11 mouse cellular contexts compared by ENCODE assay signal in genomic region chr17:17654997-17655828, GRCm38 (mm10). TPM values are rescaled to one million over a fixed set of nuclear protein-coding genes. Genes with fewer than 3 reads are reported as not detected.
DNase-seq lines count a peak whose midpoint lies in the region; ATAC-seq and TF ChIP-seq lines count a peak whose summit lies in the region.
"Had no signal": no experiment of that assay in that cellular context is flagged by ENCODE, and none has a peak within 500 bp of the region (broad histone marks: within the 10 kb centered on the region; RNA-seq: fewer than 3 reads in every experiment).

No protein-coding gene starts in this region.

- no peak for TF ChIP-seq CTCF in cerebellum, adult 2 months (IDR thresholded peaks at IDR 0.05; ENCODE audit: borderline replicate concordance, insufficient read depth, low read depth, low read length)

- no peak overlapping the region for H3K4me3 ChIP-seq in liver, embryonic 11.5 days (ENCODE audit: low read depth, low read length)
- no peak overlapping the region for H3K4me3 ChIP-seq in liver, embryonic 12.5 days
- peak overlapping the region; percentile 24; the same call in 1 of the 2 replicates for H3K4me3 ChIP-seq in limb, embryonic 10.5 days
- H3K4me3 ChIP-seq in neural tube, embryonic 11.5 days (ENCODE audit: low read depth, low read length) = no peak overlapping the region
- H3K4me3 ChIP-seq in cerebellum, adult 2 months (replicated peaks; ENCODE audit: insufficient read depth, low read depth, low read length) = no peak overlapping the region

- WGBS in liver, embryonic 11.5 days = 18% methylated on average over 10 of the region's 10 CpGs
- 12% methylated on average over 10 of the region's 10 CpGs for WGBS in liver, embryonic 12.5 days (ENCODE audit: insufficient replicate concordance)
- WGBS in limb, embryonic 10.5 days = 20% methylated on average over 10 of the region's 10 CpGs
- WGBS in neural tube, embryonic 11.5 days = 12% methylated on average over 10 of the region's 10 CpGs
- whole genome bisulfite sequencing in cerebellum, adult 2 months = 12% methylated on average over 10 of the region's 10 CpGs

- no peak overlapping the region for H3K9ac ChIP-seq in liver, embryonic 11.5 days (ENCODE audit: low read depth, low read length)
- H3K9ac ChIP-seq in liver, embryonic 12.5 days = no peak overlapping the region
- H3K9ac ChIP-seq in neural tube, embryonic 11.5 days (ENCODE audit: low read length) = no peak overlapping the region; the same call in 1 of the 2 replicates

- H3K9me3 ChIP-seq in liver, embryonic 11.5 days (ENCODE audit: control insufficient read depth, low read length) = no peaks in the 10 kb centered on the region
- no peaks in the 10 kb centered on the region for H3K9me3 ChIP-seq in liver, embryonic 12.5 days (replicated peaks)
- no peaks in the 10 kb centered on the region for H3K9me3 ChIP-seq in limb, embryonic 10.5 days (replicated peaks)
- no peaks in the 10 kb centered on the region for H3K9me3 ChIP-seq in neural tube, embryonic 11.5 days (ENCODE audit: control insufficient read depth, low read length)

- H3K4me2 ChIP-seq in liver, embryonic 11.5 days = 0 out of 2 replicates have a peak overlapping the region, but pooled peaks have one; percentile 22
- no peak overlapping the region for H3K4me2 ChIP-seq in liver, embryonic 12.5 days
- peak overlapping the region; percentile 6; the same call in 1 of the 2 replicates for H3K4me2 ChIP-seq in neural tube, embryonic 11.5 days (ENCODE audit: low read depth)

- DNase-seq in CD4-positive, CD25-positive, alpha-beta regulatory T cell, adult 2 months (ENCODE audit: low read depth, low spot score) = peak; percentile 11
- DNase-seq in liver, embryonic 11.5 days (ENCODE audit: low spot score) = peak; percentile 31
- peak; percentile 31 for DNase-seq in limb, embryonic 10.5 days (ENCODE audit: low spot score)
- no peak for DNase-seq in neural tube, embryonic 11.5 days (ENCODE audit: low spot score)
- no peak for DNase-seq in cerebellum, adult 2 months
- no peak for DNase-seq in kidney, postnatal 36 days
- DNase-seq: kidney, postnatal 25 days; lung, postnatal 10 days; right cerebral cortex, postnatal 4 days had no signal

- no peak for ATAC-seq in CD4-positive, CD25-positive, alpha-beta regulatory T cell, adult 4 months
- ATAC-seq in liver, embryonic 11.5 days (replicated peaks; ENCODE audit: low FRiP score) = no peak
- no peak for ATAC-seq in liver, embryonic 12.5 days
- ATAC-seq in neural tube, embryonic 11.5 days (ENCODE audit: insufficient read depth, low FRiP score, low TSS enrichment) = no peak

- H3K4me1 ChIP-seq in liver, embryonic 11.5 days (replicated peaks; ENCODE audit: control insufficient read depth, insufficient read depth, low read length) = no peaks in the 10 kb centered on the region
- no peaks in the 10 kb centered on the region for H3K4me1 ChIP-seq in liver, embryonic 12.5 days
- H3K4me1 ChIP-seq in limb, embryonic 10.5 days = 0 out of 2 replicates have a peak, but pooled peaks cover 9% of the 10 kb centered on the region
- H3K4me1 ChIP-seq in neural tube, embryonic 11.5 days (ENCODE audit: control insufficient read depth, insufficient read depth, low read length) = no peaks in the 10 kb centered on the region
- H3K4me1 ChIP-seq in cerebellum, adult 2 months (ENCODE audit: control insufficient read depth, insufficient read depth, low read length) = no peaks in the 10 kb centered on the region

- H3K27ac ChIP-seq in liver, embryonic 11.5 days (ENCODE audit: low read depth, low read length) = no peak overlapping the region
- H3K27ac ChIP-seq in liver, embryonic 12.5 days = no peak overlapping the region
- no peak overlapping the region; the same call in 1 of the 2 replicates for H3K27ac ChIP-seq in limb, embryonic 10.5 days
- H3K27ac ChIP-seq in neural tube, embryonic 11.5 days (ENCODE audit: low read depth, low read length) = no peak overlapping the region
- H3K27ac ChIP-seq in cerebellum, adult 2 months (ENCODE audit: insufficient read depth, low read length) = no peak overlapping the region

- TF ChIP-seq POLR2A in cerebellum, adult 2 months (IDR thresholded peaks at IDR 0.05; ENCODE audit: borderline replicate concordance, insufficient read depth, low read length) = no peak

- H3K36me3 ChIP-seq in liver, embryonic 11.5 days (ENCODE audit: control insufficient read depth, insufficient read depth, low read length) = no peaks in the 10 kb centered on the region
- no peaks in the 10 kb centered on the region for H3K36me3 ChIP-seq in liver, embryonic 12.5 days
- no peaks in the 10 kb centered on the region for H3K36me3 ChIP-seq in limb, embryonic 10.5 days
- no peaks in the 10 kb centered on the region for H3K36me3 ChIP-seq in neural tube, embryonic 11.5 days (ENCODE audit: control insufficient read depth, insufficient read depth, low read length)

- no peaks in the 10 kb centered on the region for H3K27me3 ChIP-seq in liver, embryonic 11.5 days (replicated peaks; ENCODE audit: control insufficient read depth, insufficient read depth, low read length)
- no peaks in the 10 kb centered on the region for H3K27me3 ChIP-seq in liver, embryonic 12.5 days (replicated peaks)
- H3K27me3 ChIP-seq in limb, embryonic 10.5 days (ENCODE audit: low read depth, poor library complexity, severe bottlenecking) = no peaks in the 10 kb centered on the region
- no peaks in the 10 kb centered on the region for H3K27me3 ChIP-seq in neural tube, embryonic 11.5 days (ENCODE audit: control insufficient read depth, insufficient read depth, low read length)
- no peaks in the 10 kb centered on the region for H3K27me3 ChIP-seq in cerebellum, adult 2 months (ENCODE audit: control insufficient read depth, insufficient read depth, low read length)

RNA-seq across cellular contexts. Expression of gene Lnpep, which starts 30.4 kb away (rescaled TPM):
- polyA plus RNA-seq in CD4-positive, CD25-positive, alpha-beta regulatory T cell, adult 4 months (2017; shearing (Covaris generic)) = 10 to 100 TPM; 31.8 to 33.9 TPM
- polyA plus RNA-seq in liver, embryonic 11.5 days (2014; fragmentation: Nextera tagmentation; extraction: Ambion mirVana) = 6.6 and 6.8 TPM in 2 replicates
- 3.8 and 4.2 TPM in 2 replicates for polyA plus RNA-seq in liver, embryonic 12.5 days (2016; fragmentation: Nextera tagmentation; extraction: Ambion mirVana)
- polyA plus RNA-seq in limb, embryonic 10.5 days (2016; fragmentation: Nextera tagmentation; extraction: Ambion mirVana) = 8.4 and 10.1 TPM in 2 replicates
- polyA plus RNA-seq in neural tube, embryonic 11.5 days (2014; fragmentation: Nextera tagmentation; extraction: Ambion mirVana) = 4.9 and 6.8 TPM in 2 replicates
- polyA plus RNA-seq in cerebellum, adult 2 months (2012; rRNA removed) = 30.3 and 30.6 TPM in 2 replicates

RNA-seq across cellular contexts. Expression of gene Vmn2r90, which starts 48.3 kb away (rescaled TPM):
- polyA plus RNA-seq in CD4-positive, CD25-positive, alpha-beta regulatory T cell, adult 4 months (2017; shearing (Covaris generic)) = under 1 TPM in 1 of 2 experiments, not detected in 1; 0.12 TPM
- not detected in 2 replicates for polyA plus RNA-seq in liver, embryonic 11.5 days (2014; fragmentation: Nextera tagmentation; extraction: Ambion mirVana)
- not detected in 2 replicates for polyA plus RNA-seq in liver, embryonic 12.5 days (2016; fragmentation: Nextera tagmentation; extraction: Ambion mirVana)
- not detected in 2 replicates for polyA plus RNA-seq in limb, embryonic 10.5 days (2016; fragmentation: Nextera tagmentation; extraction: Ambion mirVana)
- polyA plus RNA-seq in neural tube, embryonic 11.5 days (2014; fragmentation: Nextera tagmentation; extraction: Ambion mirVana) = not detected in 2 replicates
- polyA plus RNA-seq in cerebellum, adult 2 months (2012; rRNA removed) = 0.03 TPM in 1 of 2 replicates, not detected in the other

Comparison
In these comparisons a context has a peak if more than half of its experiments do, and no peak if none do; other contexts are left out.
1. DNase-seq: peak in CD4-positive, CD25-positive, alpha-beta regulatory T cell, adult 2 months (single experiment), liver, embryonic 11.5 days (single experiment) and limb, embryonic 10.5 days (single experiment); none in neural tube, embryonic 11.5 days (single experiment), cerebellum, adult 2 months (0 of 2) and kidney, postnatal 36 days (0 of 2).